Mouse (Mus musculus) hindbrain, embryonic 15.5 days (tissue): Measurements from ENCODE around the gene Cadm4. TPM values are rescaled to one million over a fixed set of nuclear protein-coding genes. Genes with fewer than 3 reads are reported as not detected.

Experiments used
- ATAC-seq: fragments of 200-750 bp; cut with Nextera tagmentation; 2 replicates; pipeline ENCODE4 v1.8.0; 2017; ENCODE audit warnings: low read depth, moderate number of reproducible peaks, moderate TSS enrichment; ENCODE audit not compliant: low FRiP score
- H3K27ac ChIP-seq: fragments of 300-500 bp; sonication (generic); replicated peaks from 2 replicates; pipeline ENCODE4 v1.5.1; 2015; ENCODE audit warnings: mild to moderate bottlenecking, inconsistent platforms
- H3K27me3 ChIP-seq: fragments of 300-500 bp; sonication (generic); 2 replicates; pipeline ENCODE4 v1.6.1; 2015; ENCODE audit warnings: control low read depth, inconsistent platforms
- H3K36me3 ChIP-seq: fragments of 300-500 bp; sonication (generic); 2 replicates; pipeline ENCODE4 v1.6.1; 2015; ENCODE audit warnings: control low read depth, inconsistent platforms
- H3K4me1 ChIP-seq: fragments of 300-500 bp; sonication (generic); replicated peaks from 2 replicates; pipeline ENCODE4 v1.6.1; 2015; ENCODE audit warnings: control low read depth, inconsistent platforms
- H3K4me2 ChIP-seq: fragments of 300-500 bp; sonication (generic); 2 replicates; pipeline ENCODE4 v1.6.1; 2015; ENCODE audit warnings: moderate library complexity, mild to moderate bottlenecking, inconsistent platforms
- H3K4me3 ChIP-seq: fragments of 300-500 bp; sonication (generic); 2 replicates; pipeline ENCODE4 v1.5.1; 2015; ENCODE audit warnings: mild to moderate bottlenecking, inconsistent platforms
- H3K9ac ChIP-seq: fragments of 300-500 bp; sonication (generic); 2 replicates; pipeline ENCODE4 v1.6.1; 2015; ENCODE audit warnings: inconsistent platforms
- H3K9me3 ChIP-seq: fragments of 300-500 bp; sonication (generic); 2 replicates; pipeline ENCODE4 v1.6.1; 2016; ENCODE audit warnings: control low read depth, inconsistent platforms
- WGBS: fragments of 180-500 bp; shearing (Covaris S2); methylation state at CpG from one replicate; pipeline ENCODE4 v1.1.7; 2015; 5-methylcytosine and 5-hydroxymethylcytosine counted together
- polyA plus RNA-seq: library from polyadenylated mRNA; unstranded; fragments of >200 nt; fragmentation: Nextera tagmentation; extraction: Ambion mirVana; gene quantifications from 2 replicates; pipeline ENCODE4 v1.2.1, GENCODE M21; 2015

Cadm4 gene
- polyA plus RNA-seq, 1 experiment from 2014 or later: 80.4 TPM

GRCm38 (mm10) chr7:24454199-24454598, 27.6 kb upstream of the Cadm4 start:
- H3K27me3 ChIP-seq: no peaks in the 10 kb centered on the region
- H3K4me2 ChIP-seq: no peak overlapping the region
- H3K9ac ChIP-seq: no peak overlapping the region
- H3K4me1 ChIP-seq: no peaks in the 10 kb centered on the region
- no peaks in the 10 kb centered on the region for H3K9me3 ChIP-seq
- no peak overlapping the region for H3K27ac ChIP-seq
- WGBS: 70% methylated on average over 2 of the region's 2 CpGs
- ATAC-seq: no peak
- H3K36me3 ChIP-seq: no peaks in the 10 kb centered on the region
- H3K4me3 ChIP-seq: no peak overlapping the region

GRCm38 (mm10) chr7:24455726-24456125, 26.1 kb upstream of the Cadm4 start:
- H3K9me3 ChIP-seq: no peaks in the 10 kb centered on the region
- no peak overlapping the region for H3K4me3 ChIP-seq
- H3K27ac ChIP-seq: no peak overlapping the region
- no peak for ATAC-seq
- 92% methylated on average over 5 of the region's 5 CpGs for WGBS
- H3K9ac ChIP-seq: no peak overlapping the region
- H3K4me1 ChIP-seq: no peaks in the 10 kb centered on the region
- no peaks in the 10 kb centered on the region for H3K36me3 ChIP-seq
- H3K27me3 ChIP-seq: no peaks in the 10 kb centered on the region
- no peak overlapping the region for H3K4me2 ChIP-seq

- WGBS: 73% methylated on average over 10 of the region's 10 CpGs
- H3K27ac ChIP-seq: no peak overlapping the region
- no peak for ATAC-seq
- no peak overlapping the region for H3K4me3 ChIP-seq
- no peak overlapping the region for H3K9ac ChIP-seq
- H3K4me2 ChIP-seq: no peak overlapping the region
- no peaks in the 10 kb centered on the region for H3K9me3 ChIP-seq
- no peaks in the 10 kb centered on the region for H3K27me3 ChIP-seq
- H3K36me3 ChIP-seq: no peaks in the 10 kb centered on the region
- peaks cover 5% of the 10 kb centered on the region for H3K4me1 ChIP-seq
Observed at GRCm38 (mm10) chr7:24457726-24458370, 24.0 kb upstream of the Cadm4 start.

GRCm38 (mm10) chr7:24459440-24459839, 22.4 kb upstream of the Cadm4 start:
- no peaks in the 10 kb centered on the region for H3K27me3 ChIP-seq
- H3K36me3 ChIP-seq: no peaks in the 10 kb centered on the region
- no peak overlapping the region for H3K27ac ChIP-seq
- H3K9ac ChIP-seq: no peak overlapping the region
- 80% methylated on average over 5 of the region's 5 CpGs for WGBS
- peaks cover 9% of the 10 kb centered on the region for H3K4me1 ChIP-seq
- H3K4me2 ChIP-seq: no peak overlapping the region
- H3K4me3 ChIP-seq: no peak overlapping the region
- ATAC-seq: no peak
- no peaks in the 10 kb centered on the region for H3K9me3 ChIP-seq

- Histone ChIP-seq H3K4me1 (peaks cover 9% of the 10 kb centered on the region), H3K27me3 (no peaks in the 10 kb centered on the region), H3K36me3 (no peaks in the 10 kb centered on the region), H3K27ac (no peak overlapping the region), H3K4me2 (no peak overlapping the region), H3K4me3 (no peak overlapping the region), H3K9ac (no peak overlapping the region), H3K9me3 (no peaks in the 10 kb centered on the region)
- WGBS: 61% methylated on average over 3 of the region's 3 CpGs
- no peak for ATAC-seq
Observed at GRCm38 (mm10) chr7:24459843-24460242, 22.0 kb upstream of the Cadm4 start.

- H3K9me3 ChIP-seq: no peaks in the 10 kb centered on the region
- no peaks in the 10 kb centered on the region for H3K27me3 ChIP-seq
- H3K4me2 ChIP-seq: no peak overlapping the region
- no peak overlapping the region for H3K4me3 ChIP-seq
- H3K27ac ChIP-seq: no peak overlapping the region
- ATAC-seq: no peak
- H3K4me1 ChIP-seq: peaks cover 9% of the 10 kb centered on the region
- no peaks in the 10 kb centered on the region for H3K36me3 ChIP-seq
- no peak overlapping the region for H3K9ac ChIP-seq
- WGBS: 63% methylated on average over 14 of the region's 14 CpGs
Observed at GRCm38 (mm10) chr7:24461376-24462051, 20.3 kb upstream of the Cadm4 start.

GRCm38 (mm10) chr7:24462388-24463319, 19.2 kb upstream of the Cadm4 start, which contains the start of gene Plaur:
Gene Plaur, plus strand, starts transcription at chr7:24462484.
- Histone ChIP-seq H3K4me3 (no peak within 1 kb of the TSS; the same call in 1 of the 2 replicates), H3K27me3 (no peaks in the 10 kb centered on the region), H3K4me2 (peak within 1 kb of the TSS; percentile 20), H3K4me1 (peaks cover 9% of the 10 kb centered on the region), H3K9ac (no peak within 1 kb of the TSS), H3K36me3 (no peaks in the 10 kb centered on the region), H3K9me3 (no peaks in the 10 kb centered on the region), H3K27ac (no peak within 1 kb of the TSS)
- peak; percentile 49 for ATAC-seq
- 5% methylated on average over 27 of the region's 27 CpGs for whole genome bisulfite sequencing

GRCm38 (mm10) chr7:24466835-24467234, 15.0 kb upstream of the Cadm4 start:
- no peak for ATAC-seq
- Histone ChIP-seq H3K4me1 (peaks cover 9% of the 10 kb centered on the region), H3K9me3 (no peaks in the 10 kb centered on the region), H3K4me3 (no peak overlapping the region), H3K36me3 (no peaks in the 10 kb centered on the region), H3K27ac (no peak overlapping the region), H3K9ac (no peak overlapping the region), H3K4me2 (no peak overlapping the region), H3K27me3 (no peaks in the 10 kb centered on the region)
- WGBS: 94% methylated on average over 6 of the region's 6 CpGs

- Histone ChIP-seq H3K27me3 (no peaks in the 10 kb centered on the region), H3K4me3 (no peak overlapping the region), H3K4me2 (no peak overlapping the region), H3K4me1 (peaks cover 4% of the 10 kb centered on the region), H3K36me3 (no peaks in the 10 kb centered on the region), H3K9me3 (no peaks in the 10 kb centered on the region), H3K27ac (no peak overlapping the region), H3K9ac (no peak overlapping the region)
- no peak for ATAC-seq
- WGBS: 87% methylated on average over 5 of the region's 5 CpGs
Observed at GRCm38 (mm10) chr7:24467886-24468285, 13.9 kb upstream of the Cadm4 start.

- Histone ChIP-seq H3K27ac (no peak overlapping the region), H3K4me3 (no peak overlapping the region), H3K36me3 (no peaks in the 10 kb centered on the region), H3K4me1 (no peaks in the 10 kb centered on the region), H3K9me3 (no peaks in the 10 kb centered on the region), H3K4me2 (no peak overlapping the region), H3K27me3 (no peaks in the 10 kb centered on the region), H3K9ac (no peak overlapping the region)
- no peak for ATAC-seq
- 89% methylated on average over 3 of the region's 3 CpGs for WGBS
Observed at GRCm38 (mm10) chr7:24469126-24469525, 12.7 kb upstream of the Cadm4 start.

- no peaks in the 10 kb centered on the region for H3K27me3 ChIP-seq
- ATAC-seq: no peak
- H3K4me1 ChIP-seq: peaks cover 6% of the 10 kb centered on the region; the same call in 1 of the 2 replicates
- no peaks in the 10 kb centered on the region for H3K9me3 ChIP-seq
- WGBS: 96% methylated on average over 7 of the region's 7 CpGs
- H3K9ac ChIP-seq: no peak overlapping the region
- no peak overlapping the region for H3K4me2 ChIP-seq
- H3K27ac ChIP-seq: no peak overlapping the region
- no peaks in the 10 kb centered on the region for H3K36me3 ChIP-seq
- H3K4me3 ChIP-seq: no peak overlapping the region
Observed at GRCm38 (mm10) chr7:24470356-24470755, 11.5 kb upstream of the Cadm4 start.

GRCm38 (mm10) chr7:24472442-24472841, 9.4 kb upstream of the Cadm4 start:
- no peaks in the 10 kb centered on the region for H3K36me3 ChIP-seq
- no peak for ATAC-seq
- H3K4me1 ChIP-seq: peaks cover 6% of the 10 kb centered on the region; the same call in 1 of the 2 replicates
- H3K4me2 ChIP-seq: no peak overlapping the region
- no peak overlapping the region for H3K4me3 ChIP-seq
- H3K27me3 ChIP-seq: no peaks in the 10 kb centered on the region
- 68% methylated on average over 6 of the region's 6 CpGs for WGBS
- no peak overlapping the region for H3K9ac ChIP-seq
- H3K9me3 ChIP-seq: no peaks in the 10 kb centered on the region
- no peak overlapping the region for H3K27ac ChIP-seq
